Mouse (Mus musculus): ENCODE measurements around the gene Map2k7. TPM values are rescaled to one million over a fixed set of nuclear protein-coding genes. Genes with fewer than 3 reads are reported as not detected.

Map2k7 gene
- 36.9 and 52.9 TPM in 2 replicates for polyA plus RNA-seq (2012; rRNA removed; ENCODE audit: low replicate concordance)

DNA sequence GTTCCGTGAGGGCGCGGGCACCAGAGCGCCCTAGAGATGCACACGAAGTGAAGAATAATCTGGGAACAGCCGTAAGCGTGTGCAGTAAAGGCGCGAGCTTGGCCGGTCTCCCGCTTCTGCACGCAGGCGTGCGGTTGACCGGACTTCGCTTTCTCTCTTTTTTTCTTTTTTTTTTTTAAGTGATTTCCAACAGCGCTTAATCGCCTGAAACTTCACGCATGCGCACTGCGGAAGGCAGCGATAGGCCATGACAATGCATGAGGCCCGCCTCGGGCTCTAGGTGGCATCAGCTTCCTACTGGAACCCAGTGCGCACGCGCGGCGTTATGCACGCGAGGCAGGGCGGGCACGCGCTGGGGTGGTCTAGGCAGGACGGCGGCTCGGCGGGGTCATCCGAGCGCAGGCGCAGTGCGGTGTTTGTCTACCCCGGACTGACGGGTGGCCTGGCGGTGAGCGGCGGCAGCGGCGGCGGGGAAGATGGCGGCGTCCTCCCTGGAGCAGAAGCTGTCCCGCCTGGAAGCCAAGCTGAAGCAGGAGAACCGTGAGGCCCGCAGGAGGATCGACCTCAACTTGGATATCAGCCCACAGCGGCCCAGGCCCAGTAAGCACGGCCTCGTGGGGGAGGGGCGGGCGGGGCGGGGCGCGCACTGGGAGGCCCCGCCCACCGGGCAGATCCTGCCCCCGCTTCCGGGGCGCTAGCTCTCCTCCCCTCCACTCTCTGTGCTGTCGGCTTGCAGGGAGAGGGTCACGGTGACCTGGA, at the start of gene Map2k7, which contains the start of gene Gm49320:
Gene Map2k7 (plus strand): TSS at position 307 of the 759 bp plus-strand sequence.
Gene Gm49320 (plus strand): TSS at position 432 of the 759 bp plus-strand sequence.

DNA sequence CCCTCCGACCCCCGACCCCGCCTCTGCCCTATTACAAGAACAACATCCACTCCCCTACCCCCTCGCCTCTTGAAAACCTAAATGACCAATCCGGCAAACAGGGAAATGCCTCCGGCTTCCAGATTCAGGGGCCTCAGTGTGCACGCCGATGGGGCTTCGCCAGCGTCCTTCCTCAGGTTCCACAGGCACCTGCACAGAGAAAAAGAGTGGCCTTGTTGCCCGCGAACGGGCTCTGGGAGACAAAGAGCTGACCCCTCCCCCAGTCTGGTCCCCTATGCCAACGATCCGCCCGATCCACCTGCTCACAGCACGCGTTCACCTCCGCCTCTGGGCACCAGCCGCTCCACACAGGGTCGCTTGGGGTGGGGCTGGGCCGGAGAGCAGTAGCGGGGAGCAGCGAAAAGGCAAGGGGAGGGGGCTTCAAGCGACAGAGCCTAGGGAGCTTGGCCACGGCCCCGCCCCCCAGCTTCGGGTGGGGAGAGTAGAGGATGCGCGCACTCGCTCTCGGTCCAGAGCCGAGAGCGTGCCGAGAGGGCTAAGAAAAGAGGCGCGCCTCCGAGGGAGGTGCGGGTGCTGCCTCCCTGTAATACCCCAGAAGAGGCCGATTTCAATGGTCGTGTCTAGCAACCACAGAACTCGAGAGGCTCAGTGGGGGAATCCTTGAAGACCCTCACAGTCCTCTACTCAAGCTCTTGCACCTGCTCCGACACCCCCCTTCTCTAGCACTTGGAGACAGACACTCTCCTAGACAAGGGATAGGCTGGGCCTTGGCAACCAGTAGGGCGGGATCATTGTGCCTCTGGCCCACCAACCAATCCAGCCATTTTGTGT, 21.5 kb upstream of the Map2k7 start, which contains the start of gene Prr36:
Gene Prr36 (minus strand): TSS at position 669 of the 831 bp plus-strand sequence.

DNA sequence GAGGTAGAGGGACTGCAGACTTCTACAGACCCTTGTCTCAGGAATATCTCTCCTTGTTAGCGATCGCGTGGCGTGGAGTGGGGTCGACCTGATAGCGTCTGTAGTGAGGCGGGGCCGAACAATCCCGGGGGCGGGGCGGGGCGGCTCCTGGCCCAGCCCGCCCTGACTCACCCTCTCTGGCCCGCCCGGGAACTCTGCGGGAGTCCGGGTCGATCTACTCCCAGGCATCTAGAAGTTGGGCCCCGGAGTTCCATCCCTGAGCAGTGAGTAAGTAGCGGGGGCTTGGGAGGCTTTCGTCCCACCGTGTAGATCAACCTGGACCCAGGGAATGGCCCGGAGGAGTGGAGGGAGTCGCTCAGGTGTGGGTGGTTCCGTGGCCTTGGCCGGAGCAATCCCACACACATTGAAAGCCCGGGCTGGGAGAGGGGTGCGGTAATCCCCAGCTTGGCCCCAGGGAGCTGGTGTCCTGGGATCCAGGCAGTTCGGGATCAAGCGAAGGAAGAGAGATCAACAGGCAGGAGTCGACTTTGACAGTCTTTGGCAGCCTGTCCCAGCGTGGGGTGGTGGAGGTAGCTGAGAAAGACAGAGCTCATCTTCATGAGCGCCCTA, 11.7 kb upstream of the Map2k7 start, which contains the start of gene Lrrc8e:
Gene Lrrc8e (plus strand): TSS at position 89 of the 609 bp plus-strand sequence.

DNA sequence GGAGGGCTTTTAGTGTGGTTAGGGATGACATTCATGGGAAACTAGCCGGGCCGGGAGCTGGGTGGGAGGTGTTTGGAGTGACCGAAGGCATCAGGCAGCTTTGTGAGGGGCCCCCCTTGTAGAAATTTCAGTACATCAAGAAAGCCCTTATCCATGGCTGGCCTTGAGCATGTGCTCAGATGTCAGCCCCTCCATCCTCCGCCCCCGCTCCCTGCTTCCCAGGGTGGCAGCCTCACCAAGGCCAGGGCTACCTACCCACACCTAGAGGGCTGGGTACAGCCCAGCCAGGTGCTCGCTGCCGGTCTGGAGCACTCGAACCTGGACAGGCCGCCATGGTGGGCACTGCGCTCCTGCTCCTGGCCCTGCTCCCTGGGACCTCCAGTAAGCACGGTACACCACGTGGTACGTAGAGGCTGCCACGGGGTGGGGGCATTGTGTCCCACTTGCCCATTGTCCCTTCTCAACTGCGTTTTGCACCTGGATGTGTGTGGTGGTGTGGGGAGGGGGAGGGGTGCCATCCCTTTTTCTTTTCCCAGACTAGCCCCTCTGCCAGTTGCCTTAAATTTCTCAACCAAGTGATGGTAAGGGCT, 9.5 kb downstream of the Map2k7 start, which contains the start of gene Tgfbr3l:
Gene Tgfbr3l (plus strand): TSS at position 264 of the 590 bp plus-strand sequence.

DNA sequence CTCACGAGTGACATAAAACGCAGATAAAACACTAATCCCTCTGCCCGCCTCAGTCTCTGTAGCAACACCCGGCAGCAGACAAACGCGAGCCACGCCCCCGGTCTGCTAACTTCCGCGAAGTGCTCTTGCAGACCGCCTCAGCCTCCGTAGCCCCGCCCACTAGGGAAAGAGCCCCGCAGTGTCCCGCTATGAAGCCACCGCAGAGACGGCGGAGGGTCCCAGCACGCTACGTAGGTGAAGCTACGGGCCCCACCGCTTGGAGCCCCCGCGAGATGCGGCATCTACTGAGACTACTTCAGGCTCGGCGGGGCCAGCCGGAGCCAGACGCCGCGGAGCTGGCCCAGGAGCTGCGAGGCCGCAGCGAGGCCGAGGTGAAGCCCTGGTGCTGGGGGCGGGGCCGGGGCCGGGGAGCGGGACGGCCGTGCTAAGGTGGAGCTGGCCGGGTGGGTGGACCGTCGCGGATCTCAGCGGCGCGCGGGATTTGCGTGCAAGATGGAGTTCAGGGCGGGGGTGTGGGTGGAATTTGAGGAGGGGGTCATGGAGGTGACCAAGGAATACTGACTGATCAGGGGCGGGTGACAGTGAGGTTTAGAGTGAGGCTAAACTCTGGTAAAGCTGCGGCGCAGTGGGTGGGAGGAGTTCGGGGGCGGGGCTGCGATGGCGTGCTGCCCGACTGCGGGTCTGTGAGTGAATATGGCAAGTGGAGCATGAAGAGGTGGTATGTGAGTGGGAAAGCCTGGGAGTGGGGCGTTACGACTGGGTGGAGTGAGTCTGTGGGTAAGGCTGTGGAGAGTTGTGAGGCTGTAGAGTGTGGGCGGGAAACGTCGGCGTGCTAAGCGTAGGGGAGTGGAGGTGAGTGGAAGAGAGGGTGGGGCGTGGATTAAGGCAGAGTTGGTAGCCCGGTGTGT, 14.6 kb downstream of the Map2k7 start, which contains the start of gene Snapc2:
Gene Snapc2 (plus strand): TSS at position 147 of the 908 bp plus-strand sequence.

DNA sequence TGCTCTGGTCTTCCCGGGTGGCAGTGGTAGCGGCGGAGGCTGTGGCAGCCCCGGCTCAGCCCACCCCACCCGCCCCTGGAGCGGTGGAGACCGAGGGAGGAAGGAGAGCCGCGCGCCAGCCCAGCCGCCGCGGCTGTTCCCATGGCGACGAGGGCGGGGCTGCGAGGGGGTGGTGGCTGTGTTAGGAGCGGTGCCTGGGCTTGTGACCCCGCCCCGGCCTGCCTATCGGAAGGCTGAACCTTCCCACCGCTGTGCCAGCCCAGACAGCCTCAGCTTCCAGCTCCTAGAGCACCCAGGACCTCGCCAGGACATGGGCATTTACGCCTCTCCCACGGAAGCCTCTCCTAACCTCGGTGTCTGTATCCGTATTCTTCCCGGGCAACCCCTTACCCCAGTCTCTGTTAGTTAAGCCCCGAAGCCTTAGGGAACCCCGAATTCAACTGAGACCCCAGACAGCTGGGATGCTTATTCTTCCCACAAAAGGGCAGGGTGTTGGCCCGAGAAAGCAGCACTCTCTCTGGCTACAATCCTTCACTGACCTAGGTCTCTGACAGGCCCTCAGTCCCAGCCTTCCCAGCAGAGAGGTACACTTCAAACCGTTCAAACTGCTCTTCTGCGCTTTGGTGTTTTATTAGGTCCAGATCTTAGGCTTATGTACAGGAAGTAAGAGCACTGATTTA, 20.7 kb downstream of the Map2k7 start, which contains the start of gene Ctxn1:
Gene Ctxn1 (minus strand): TSS at position 150 of the 680 bp plus-strand sequence.

DNA sequence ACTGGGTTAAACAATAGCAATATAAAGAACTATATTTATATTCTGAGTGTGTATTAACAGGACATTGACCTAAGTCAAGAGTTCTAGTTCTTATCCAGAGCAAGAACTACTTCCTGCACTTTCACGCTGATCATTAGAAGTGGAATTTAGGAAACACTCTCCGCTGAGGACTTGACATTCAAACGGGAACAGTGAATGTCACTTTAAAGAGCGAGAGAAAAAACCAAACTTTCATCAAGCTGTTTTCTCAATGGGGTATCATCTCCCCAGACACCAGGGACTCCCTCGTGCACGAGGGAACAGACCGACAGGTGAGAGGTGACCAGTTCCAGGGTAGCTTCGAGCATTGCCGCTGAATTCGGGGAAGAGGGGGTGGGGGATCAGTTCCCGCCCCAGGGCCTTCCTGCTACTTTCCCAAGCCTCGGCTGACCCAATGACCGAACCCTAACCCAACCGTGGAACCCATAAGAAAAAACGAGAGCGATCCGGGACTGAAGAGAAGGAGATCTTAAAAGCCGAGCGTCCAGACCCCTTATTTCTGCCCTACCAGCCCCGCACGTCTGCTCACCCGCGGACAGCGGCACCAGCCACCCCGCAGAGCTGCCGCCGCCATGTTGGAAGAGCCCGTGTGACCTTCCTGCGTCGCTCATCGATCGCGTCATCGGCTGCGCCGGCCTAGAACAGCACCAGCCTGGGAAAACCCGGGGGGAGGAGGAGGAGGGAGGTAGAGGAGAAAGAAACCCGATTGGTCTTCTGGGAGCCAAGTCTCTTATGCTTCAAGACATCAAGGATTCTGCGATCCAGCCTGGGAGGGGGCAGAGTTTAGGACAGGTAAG, 37.0 kb downstream of the Map2k7 start, which contains the start of gene Timm44:
Gene Timm44 (minus strand): TSS at position 639 of the 836 bp plus-strand sequence.

Other genes starting within 250 kb of the Map2k7 start
- gene Cd209f, start 132.9 kb upstream of the Map2k7 start, polyA plus RNA-seq (2012; rRNA removed; ENCODE audit: low replicate concordance): 40.2 and 44.0 TPM in 2 replicates
- gene Cd209g, start 104.6 kb upstream of the Map2k7 start, polyA plus RNA-seq (2012; rRNA removed; ENCODE audit: low replicate concordance): 29.4 and 31.4 TPM in 2 replicates
- 36.9 and 46.0 TPM in 2 replicates for gene Evi5l, start 72.2 kb upstream of the Map2k7 start, polyA plus RNA-seq (2012; rRNA removed; ENCODE audit: low replicate concordance)
- gene Prr36, start 21.3 kb upstream of the Map2k7 start, polyA plus RNA-seq (2012; rRNA removed; ENCODE audit: low replicate concordance): 0.10 and 0.60 TPM in 2 replicates
- 0.06 and 3.7 TPM in 2 replicates for gene Lrrc8e, start 11.9 kb upstream of the Map2k7 start, polyA plus RNA-seq (2012; rRNA removed; ENCODE audit: low replicate concordance)
- gene Gm49320, start 125 bp downstream of the Map2k7 start, polyA plus RNA-seq (2012; rRNA removed; ENCODE audit: low replicate concordance): 2.6 and 4.2 TPM in 2 replicates
- 19.0 and 49.3 TPM in 2 replicates for gene Tgfbr3l, start 9.5 kb downstream of the Map2k7 start, polyA plus RNA-seq (2012; rRNA removed; ENCODE audit: low replicate concordance)
- 36.6 and 80.9 TPM in 2 replicates for gene Snapc2, start 14.3 kb downstream of the Map2k7 start, polyA plus RNA-seq (2012; rRNA removed; ENCODE audit: low replicate concordance)
- 11.7 and 195 TPM in 2 replicates for gene Ctxn1, start 20.5 kb downstream of the Map2k7 start, polyA plus RNA-seq (2012; rRNA removed; ENCODE audit: low replicate concordance)
- 92.2 and 103 TPM in 2 replicates for gene Timm44, start 37.2 kb downstream of the Map2k7 start, polyA plus RNA-seq (2012; rRNA removed; ENCODE audit: low replicate concordance)
- 4.7 and 5.5 TPM in 2 replicates for gene Ccl25, start 86.5 kb downstream of the Map2k7 start, polyA plus RNA-seq (2012; rRNA removed; ENCODE audit: low replicate concordance)
- gene Elavl1, start 86.7 kb downstream of the Map2k7 start, polyA plus RNA-seq (2012; rRNA removed; ENCODE audit: low replicate concordance): 44.7 and 52.6 TPM in 2 replicates